Mouse (Mus musculus): ENCODE data around the gene Ces1f.

Ces1f gene

GRCm38 (mm10) chr8:93279556-93279955 lies at the start of gene Ces1f:
Gene Ces1f (minus strand): TSS chr8:93279747.
- H3K4me1 ChIP-seq (replicated peaks; ENCODE audit: low read depth, low read length): no peaks in the 10 kb centered on the region
- no peaks in the 10 kb centered on the region for H3K9me3 ChIP-seq (ENCODE audit: low read length)
- H3K4me3 ChIP-seq (replicated peaks; ENCODE audit: low read length): no peak within 1 kb of the TSS
- H3K27me3 ChIP-seq (ENCODE audit: insufficient read depth, low read length): no peaks in the 10 kb centered on the region
- TF ChIP-seq NANOG (IDR thresholded peaks at IDR 0.05; ENCODE audit: borderline replicate concordance, low read length) (no peak), POU5F1 (IDR thresholded peaks at IDR 0.05; ENCODE audit: borderline replicate concordance, low read length) (no peak), CTCF (conservative IDR thresholded peaks at IDR 0.05; ENCODE audit: low read length) (no peak)
- H3K36me3 ChIP-seq (ENCODE audit: insufficient read depth, low read length): no peaks in the 10 kb centered on the region

GRCm38 (mm10) chr8:93325123-93325522 lies 45.6 kb upstream of the Ces1f start:
- TF ChIP-seq CTCF (conservative IDR thresholded peaks at IDR 0.05; ENCODE audit: low read length): no peak
- no peak for TF ChIP-seq NANOG (IDR thresholded peaks at IDR 0.05; ENCODE audit: borderline replicate concordance, low read length)
- TF ChIP-seq POU5F1 (IDR thresholded peaks at IDR 0.05; ENCODE audit: borderline replicate concordance, low read length): no peak
- no peaks in the 10 kb centered on the region for H3K36me3 ChIP-seq (ENCODE audit: insufficient read depth, low read length)
- H3K4me3 ChIP-seq (replicated peaks; ENCODE audit: low read length): no peak overlapping the region
- H3K9me3 ChIP-seq (ENCODE audit: low read length): no peaks in the 10 kb centered on the region
- no peaks in the 10 kb centered on the region for H3K4me1 ChIP-seq (replicated peaks; ENCODE audit: low read depth, low read length)
- no peaks in the 10 kb centered on the region for H3K27me3 ChIP-seq (ENCODE audit: insufficient read depth, low read length)

DNA sequence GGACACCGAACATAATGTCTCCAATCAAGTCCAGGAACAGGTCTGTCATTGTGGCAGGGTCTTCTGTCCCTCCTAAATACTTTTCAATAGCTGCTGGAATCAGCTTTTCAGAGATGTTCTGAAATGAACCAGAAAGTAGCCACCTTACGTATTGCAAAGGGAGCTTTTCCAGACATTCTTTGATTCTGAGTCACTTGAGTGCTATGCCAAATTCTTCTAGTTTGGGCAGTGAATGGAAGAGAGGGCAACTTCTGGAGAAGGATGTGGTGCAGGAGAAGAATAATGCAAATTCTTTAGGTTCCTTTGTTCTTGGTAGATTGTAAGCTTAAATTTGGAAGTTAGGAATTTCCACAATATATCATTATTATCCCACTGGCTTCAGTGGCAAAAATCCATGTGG lies 37.5 kb upstream of the Ces1f start:
- Histone ChIP-seq H3K4me3 (replicated peaks; ENCODE audit: low read length) (no peak overlapping the region), H3K9me3 (ENCODE audit: low read length) (no peaks in the 10 kb centered on the region), H3K36me3 (ENCODE audit: insufficient read depth, low read length) (no peaks in the 10 kb centered on the region), H3K27me3 (ENCODE audit: insufficient read depth, low read length) (no peaks in the 10 kb centered on the region), H3K4me1 (replicated peaks; ENCODE audit: low read depth, low read length) (no peaks in the 10 kb centered on the region)
- TF ChIP-seq NANOG (IDR thresholded peaks at IDR 0.05; ENCODE audit: borderline replicate concordance, low read length) (no peak), POU5F1 (IDR thresholded peaks at IDR 0.05; ENCODE audit: borderline replicate concordance, low read length) (no peak), CTCF (conservative IDR thresholded peaks at IDR 0.05; ENCODE audit: low read length) (no peak)

- no peaks in the 10 kb centered on the region for H3K36me3 ChIP-seq (ENCODE audit: insufficient read depth, low read length)
- TF ChIP-seq CTCF (conservative IDR thresholded peaks at IDR 0.05; ENCODE audit: low read length) (no peak), POU5F1 (IDR thresholded peaks at IDR 0.05; ENCODE audit: borderline replicate concordance, low read length) (no peak), NANOG (IDR thresholded peaks at IDR 0.05; ENCODE audit: borderline replicate concordance, low read length) (no peak)
- H3K4me3 ChIP-seq (replicated peaks; ENCODE audit: low read length): no peak overlapping the region
- no peaks in the 10 kb centered on the region for H3K27me3 ChIP-seq (ENCODE audit: insufficient read depth, low read length)
- no peaks in the 10 kb centered on the region for H3K9me3 ChIP-seq (ENCODE audit: low read length)
- H3K4me1 ChIP-seq (replicated peaks; ENCODE audit: low read depth, low read length): no peaks in the 10 kb centered on the region
These were observed 36.0 kb upstream of the Ces1f start for GRCm38 (mm10) chr8:93315557-93315956.

- TF ChIP-seq POU5F1 (IDR thresholded peaks at IDR 0.05; ENCODE audit: borderline replicate concordance, low read length) (no peak), NANOG (IDR thresholded peaks at IDR 0.05; ENCODE audit: borderline replicate concordance, low read length) (no peak), CTCF (conservative IDR thresholded peaks at IDR 0.05; ENCODE audit: low read length) (no peak)
- Histone ChIP-seq H3K4me3 (replicated peaks; ENCODE audit: low read length) (no peak overlapping the region), H3K9me3 (ENCODE audit: low read length) (no peaks in the 10 kb centered on the region), H3K4me1 (replicated peaks; ENCODE audit: low read depth, low read length) (no peaks in the 10 kb centered on the region), H3K36me3 (ENCODE audit: insufficient read depth, low read length) (no peaks in the 10 kb centered on the region), H3K27me3 (ENCODE audit: insufficient read depth, low read length) (no peaks in the 10 kb centered on the region)
These were observed 4.3 kb upstream of the Ces1f start for GRCm38 (mm10) chr8:93283896-93284295.

DNA sequence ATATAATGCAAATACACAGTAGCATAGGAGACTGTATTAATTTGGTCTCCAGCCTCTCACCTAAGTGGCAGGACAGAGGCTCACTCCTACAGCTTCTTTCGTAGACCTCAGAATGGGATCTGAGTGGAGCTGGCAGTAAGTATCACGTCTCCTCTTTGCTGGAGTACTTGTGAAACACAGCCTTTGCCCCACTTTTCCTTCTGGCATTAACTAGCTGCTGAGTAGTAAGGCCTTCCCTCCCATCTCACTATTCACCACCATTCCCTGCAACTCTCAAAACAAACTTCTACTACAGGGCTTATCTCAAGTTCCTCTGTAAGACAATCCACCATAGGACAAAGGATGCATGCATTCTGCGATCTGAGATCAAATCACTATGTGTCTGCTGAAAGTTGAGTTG lies 2.8 kb upstream of the Ces1f start:
- Histone ChIP-seq H3K27me3 (ENCODE audit: insufficient read depth, low read length) (no peaks in the 10 kb centered on the region), H3K36me3 (ENCODE audit: insufficient read depth, low read length) (no peaks in the 10 kb centered on the region), H3K4me1 (replicated peaks; ENCODE audit: low read depth, low read length) (no peaks in the 10 kb centered on the region), H3K9me3 (ENCODE audit: low read length) (no peaks in the 10 kb centered on the region), H3K4me3 (replicated peaks; ENCODE audit: low read length) (no peak overlapping the region)
- no peak for TF ChIP-seq CTCF (conservative IDR thresholded peaks at IDR 0.05; ENCODE audit: low read length)
- no peak for TF ChIP-seq NANOG (IDR thresholded peaks at IDR 0.05; ENCODE audit: borderline replicate concordance, low read length)
- no peak for TF ChIP-seq POU5F1 (IDR thresholded peaks at IDR 0.05; ENCODE audit: borderline replicate concordance, low read length)

- no peaks in the 10 kb centered on the region for H3K36me3 ChIP-seq (ENCODE audit: insufficient read depth, low read length)
- peaks cover 3% of the 10 kb centered on the region; the same call in 1 of the 2 replicates for H3K4me1 ChIP-seq (replicated peaks; ENCODE audit: low read depth, low read length)
- H3K9me3 ChIP-seq (ENCODE audit: low read length): no peaks in the 10 kb centered on the region
- H3K4me3 ChIP-seq (replicated peaks; ENCODE audit: low read length): no peak overlapping the region
- no peak for TF ChIP-seq CTCF (conservative IDR thresholded peaks at IDR 0.05; ENCODE audit: low read length)
- no peak for TF ChIP-seq NANOG (IDR thresholded peaks at IDR 0.05; ENCODE audit: borderline replicate concordance, low read length)
- TF ChIP-seq POU5F1 (IDR thresholded peaks at IDR 0.05; ENCODE audit: borderline replicate concordance, low read length): no peak
- no peaks in the 10 kb centered on the region for H3K27me3 ChIP-seq (ENCODE audit: insufficient read depth, low read length)
These were observed 1.3 kb downstream of the Ces1f start for GRCm38 (mm10) chr8:93278176-93278805.

DNA sequence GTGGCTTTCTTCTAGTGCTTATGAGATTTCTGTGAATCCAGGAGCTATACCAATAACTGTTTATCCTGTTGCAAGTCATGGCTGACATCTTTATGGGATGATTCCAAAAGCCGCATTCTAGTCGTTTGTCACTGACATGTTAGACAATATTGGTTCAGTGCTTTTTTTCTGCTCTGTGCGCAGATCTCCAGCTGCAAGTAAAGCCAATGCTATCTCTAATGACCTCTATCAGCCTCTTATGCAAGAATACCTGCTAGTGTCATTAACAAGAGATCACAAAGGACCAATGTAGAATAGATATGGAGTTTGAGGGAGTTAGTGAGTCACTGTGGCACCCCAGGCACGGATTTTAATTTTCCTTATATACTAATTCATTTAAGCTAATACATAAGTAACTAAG lies 4.9 kb downstream of the Ces1f start:
- no peak overlapping the region for H3K4me3 ChIP-seq (replicated peaks; ENCODE audit: low read length)
- peaks cover 3% of the 10 kb centered on the region; the same call in 1 of the 2 replicates for H3K4me1 ChIP-seq (replicated peaks; ENCODE audit: low read depth, low read length)
- TF ChIP-seq CTCF (conservative IDR thresholded peaks at IDR 0.05; ENCODE audit: low read length) (no peak), POU5F1 (IDR thresholded peaks at IDR 0.05; ENCODE audit: borderline replicate concordance, low read length) (no peak), NANOG (IDR thresholded peaks at IDR 0.05; ENCODE audit: borderline replicate concordance, low read length) (no peak)
- H3K36me3 ChIP-seq (ENCODE audit: insufficient read depth, low read length): no peaks in the 10 kb centered on the region
- H3K9me3 ChIP-seq (ENCODE audit: low read length): no peaks in the 10 kb centered on the region
- no peaks in the 10 kb centered on the region for H3K27me3 ChIP-seq (ENCODE audit: insufficient read depth, low read length)

- TF ChIP-seq NANOG (IDR thresholded peaks at IDR 0.05; ENCODE audit: borderline replicate concordance, low read length) (no peak), POU5F1 (IDR thresholded peaks at IDR 0.05; ENCODE audit: borderline replicate concordance, low read length) (no peak), CTCF (conservative IDR thresholded peaks at IDR 0.05; ENCODE audit: low read length) (no peak)
- Histone ChIP-seq H3K27me3 (ENCODE audit: insufficient read depth, low read length) (no peaks in the 10 kb centered on the region), H3K4me1 (replicated peaks; ENCODE audit: low read depth, low read length) (peaks cover 3% of the 10 kb centered on the region; the same call in 1 of the 2 replicates), H3K36me3 (ENCODE audit: insufficient read depth, low read length) (no peaks in the 10 kb centered on the region), H3K9me3 (ENCODE audit: low read length) (no peaks in the 10 kb centered on the region), H3K4me3 (replicated peaks; ENCODE audit: low read length) (no peak overlapping the region)
These were observed 6.2 kb downstream of the Ces1f start for GRCm38 (mm10) chr8:93273321-93273720.

Measured in E14TG2a.4 (cell line).